Mouse (Mus musculus) heart, postnatal 0 days (tissue): ENCODE measurements around the gene Pepd. TPM values are rescaled to one million over a fixed set of nuclear protein-coding genes. Genes with fewer than 3 reads are reported as not detected.

ENCODE experiments used
- ATAC-seq: fragments of 200-750 bp; cut with Nextera tagmentation; 2 replicates; pipeline ENCODE4 v1.8.0; 2017; ENCODE audit warnings: low read depth, moderate number of reproducible peaks, moderate library complexity; ENCODE audit not compliant: insufficient read depth
- DNase-seq: peaks from one replicate; pipeline ENCODE4 v3.0.0-alpha.2; 2016; ENCODE audit warnings: low spot score
- H3K27ac ChIP-seq: fragments of 300-500 bp; sonication (generic); 2 replicates; pipeline ENCODE4 v1.5.1; 2014; ENCODE audit warnings: low read depth, mild to moderate bottlenecking
- H3K27me3 ChIP-seq: fragments of 300-500 bp; sonication (generic); 2 replicates; pipeline ENCODE4 v1.6.1; 2014; ENCODE audit warnings: low read length, mixed read lengths; ENCODE audit not compliant: control insufficient read depth, insufficient read depth
- H3K36me3 ChIP-seq: fragments of 300-500 bp; sonication (generic); replicated peaks from 2 replicates; pipeline ENCODE4 v1.6.1; 2014; ENCODE audit warnings: low read length, mixed read lengths; ENCODE audit not compliant: control insufficient read depth, insufficient read depth
- H3K4me1 ChIP-seq: fragments of 300-500 bp; sonication (generic); 2 replicates; pipeline ENCODE4 v1.6.1; 2014; ENCODE audit warnings: antibody characterized with exemption; ENCODE audit not compliant: control insufficient read depth, insufficient read depth
- H3K4me2 ChIP-seq: fragments of 300-500 bp; sonication (generic); 2 replicates; pipeline ENCODE4 v1.6.1; 2014; ENCODE audit warnings: low read depth, mild to moderate bottlenecking, low read length, moderate library complexity
- H3K4me3 ChIP-seq: fragments of 300-500 bp; sonication (generic); 2 replicates; pipeline ENCODE4 v1.5.1; 2014; ENCODE audit warnings: low read depth, low read length
- H3K9ac ChIP-seq: fragments of 300-500 bp; sonication (generic); replicated peaks from 2 replicates; pipeline ENCODE4 v1.6.1; 2014; ENCODE audit warnings: low read depth, low read length, mixed read lengths
- H3K9me3 ChIP-seq: fragments of 300-500 bp; sonication (generic); replicated peaks from 2 replicates; pipeline ENCODE4 v1.6.1; 2016; ENCODE audit warnings: low read length; ENCODE audit not compliant: control insufficient read depth
- CTCF ChIP-seq: IDR thresholded peaks from 2 replicates; pipeline ENCODE4 v1.5.1; 2016; ENCODE audit warnings: antibody characterized with exemption, control low read depth, low read depth
- EP300 ChIP-seq: IDR thresholded peaks from 2 replicates; pipeline ENCODE4 v1.6.1; 2016; ENCODE audit warnings: antibody characterized with exemption, low read depth
- whole genome bisulfite sequencing: fragments of 180-500 bp; shearing (Covaris S2); extraction: QIAGEN DNeasy Blood & Tissue Kit; methylation state at CpG from one replicate; pipeline ENCODE4 v1.1.7; 2014; 5-methylcytosine and 5-hydroxymethylcytosine counted together
- polyA plus RNA-seq: library from polyadenylated mRNA; unstranded; fragments of >200 nt; fragmentation: Nextera tagmentation; extraction: Ambion mirVana; gene quantifications from 2 replicates; pipeline ENCODE4 v1.2.1, GENCODE M21; 2015
- total RNA-seq: library from RNA; depleted of rRNA; stranded (reverse); fragments of >200 nt; gene quantifications from 2 replicates; pipeline ENCODE4 v1.2.3, GENCODE M21; 2014; ENCODE audit warnings: low replicate concordance

Gene Pepd
- total and polyA plus RNA-seq, 2 experiments from 2014 or later = 37.1 to 43.0 TPM

GRCm38 (mm10) chr7:35053161-35053560 is 141.0 kb downstream of the Pepd start:
- Histone ChIP-seq H3K4me3 (no peak overlapping the region), H3K27me3 (no peaks in the 10 kb centered on the region), H3K4me1 (peaks cover 6% of the 10 kb centered on the region; the same call in 1 of the 2 replicates), H3K4me2 (no peak overlapping the region), H3K9ac (no peak overlapping the region), H3K36me3 (peaks cover 10% of the 10 kb centered on the region), H3K27ac (no peak overlapping the region), H3K9me3 (no peaks in the 10 kb centered on the region)
- ATAC-seq (no peak), DNase-seq (no peak)
- WGBS = 89% methylated on average over 3 of the region's 3 CpGs
- TF ChIP-seq EP300 (no peak), CTCF (no peak)

GRCm38 (mm10) chr7:35054286-35054685 is 142.1 kb downstream of the Pepd start:
- peaks cover 10% of the 10 kb centered on the region; the same call in 1 of the 2 replicates for H3K36me3 ChIP-seq
- TF ChIP-seq EP300 (no peak), CTCF (no peak)
- H3K4me1 ChIP-seq = peaks cover 6% of the 10 kb centered on the region; the same call in 1 of the 2 replicates
- H3K4me3 ChIP-seq = no peak overlapping the region
- DNase-seq = no peak
- ATAC-seq = no peak
- H3K9ac ChIP-seq = no peak overlapping the region
- 0 out of 2 replicates have a peak overlapping the region, but pooled peaks have one; percentile 80 for H3K4me2 ChIP-seq
- 65% methylated on average over 1 of the region's 1 CpGs for WGBS
- no peaks in the 10 kb centered on the region for H3K9me3 ChIP-seq
- no peaks in the 10 kb centered on the region for H3K27me3 ChIP-seq
- H3K27ac ChIP-seq = no peak overlapping the region

GRCm38 (mm10) chr7:35054977-35055618 is 142.9 kb downstream of the Pepd start:
- H3K4me2 ChIP-seq = peak overlapping the region; percentile 80
- ATAC-seq (no peak), DNase-seq (no peak)
- H3K27me3 ChIP-seq = no peaks in the 10 kb centered on the region
- peak overlapping the region; percentile 90 for H3K27ac ChIP-seq
- peak overlapping the region; percentile 94 for H3K9ac ChIP-seq
- 54% methylated on average over 2 of the region's 2 CpGs for WGBS
- peaks cover 7% of the 10 kb centered on the region; the same call in 1 of the 2 replicates for H3K36me3 ChIP-seq
- no peaks in the 10 kb centered on the region for H3K9me3 ChIP-seq
- TF ChIP-seq CTCF (no peak), EP300 (no peak)
- H3K4me3 ChIP-seq = peak overlapping the region; percentile 98
- H3K4me1 ChIP-seq = peaks cover 6% of the 10 kb centered on the region; the same call in 1 of the 2 replicates

GRCm38 (mm10) chr7:35055619-35056435 is 143.6 kb downstream of the Pepd start:
- TF ChIP-seq EP300 (no peak), CTCF (no peak)
- Histone ChIP-seq H3K4me2 (peak overlapping the region; percentile 80), H3K4me1 (peaks cover 6% of the 10 kb centered on the region; the same call in 1 of the 2 replicates), H3K9me3 (no peaks in the 10 kb centered on the region), H3K36me3 (no peaks in the 10 kb centered on the region), H3K27ac (peak overlapping the region; percentile 90), H3K27me3 (no peaks in the 10 kb centered on the region), H3K9ac (peak overlapping the region; percentile 94), H3K4me3 (peak overlapping the region; percentile 98)
- WGBS = under 1% methylated on average over 68 of the region's 77 CpGs
- DNase-seq (peak; percentile 42), ATAC-seq (peak; percentile 70)

- Histone ChIP-seq H3K4me2 (peak within 1 kb of the TSS; percentile 80), H3K4me3 (peak within 1 kb of the TSS; percentile 98), H3K27me3 (no peaks in the 10 kb centered on the region), H3K27ac (peak within 1 kb of the TSS; percentile 90), H3K4me1 (peaks cover 6% of the 10 kb centered on the region; the same call in 1 of the 2 replicates), H3K9ac (peak within 1 kb of the TSS; percentile 94), H3K9me3 (no peaks in the 10 kb centered on the region), H3K36me3 (no peaks in the 10 kb centered on the region)
- DNase-seq = peak; percentile 90
- TF ChIP-seq CTCF = no peak
- under 1% methylated on average over 51 of the region's 53 CpGs for WGBS
- ATAC-seq = peak; percentile 99
Observed at GRCm38 (mm10) chr7:35056436-35056864, 144.3 kb downstream of the Pepd start, which contains the start of gene Cebpg. Gene Cebpg (minus strand): TSS chr7:35056573.
